Mouse (Mus musculus): ENCODE data around the gene Gp1bb. TPM values are rescaled to one million over a fixed set of nuclear protein-coding genes. Genes with fewer than 3 reads are reported as not detected.

Gp1bb gene
- total RNA-seq, 2 experiments from 2014 or later: 1.8 to 2.5 TPM

- DNase-seq (ENCODE audit: low spot score in 2 of 2): no peak
- intact Hi-C loops (cut with DNase I): no loop called here
Measured at GRCm38 (mm10) chr16:18586076-18586905, 35.9 kb downstream of the Gp1bb start.

- intact Hi-C loops (cut with DNase I): no loop called here
- DNase-seq (ENCODE audit: low spot score in 2 of 2): no peak
Measured at GRCm38 (mm10) chr16:18585676-18586075, 36.5 kb downstream of the Gp1bb start.

GRCm38 (mm10) chr16:18584901-18585510 lies 37.2 kb downstream of the Gp1bb start:
- no peak for DNase-seq (ENCODE audit: low spot score in 2 of 2)
- intact Hi-C loops (cut with DNase I): no loop called here

GRCm38 (mm10) chr16:18583673-18584357 lies 38.4 kb downstream of the Gp1bb start:
- DNase-seq (ENCODE audit: low spot score in 2 of 2): no peak

GRCm38 (mm10) chr16:18583169-18583568 lies 39.0 kb downstream of the Gp1bb start:
- intact Hi-C loops (cut with DNase I): no loop called here
- no peak for DNase-seq (ENCODE audit: low spot score in 2 of 2)

More at GRCm38 (mm10) chr16:18583673-18584357, 38.4 kb downstream of the Gp1bb start:
- intact Hi-C loops (cut with DNase I): no loop called here

GRCm38 (mm10) chr16:18582426-18583148 lies 39.6 kb downstream of the Gp1bb start:
- no peak for DNase-seq (ENCODE audit: low spot score in 2 of 2)
- intact Hi-C loops (cut with DNase I): no loop called here

- DNase-seq (ENCODE audit: low spot score in 2 of 2): no peak
Measured at GRCm38 (mm10) chr16:18581623-18582205, 40.5 kb downstream of the Gp1bb start.

GRCm38 (mm10) chr16:18581050-18581622 lies 41.1 kb downstream of the Gp1bb start:
- DNase-seq (ENCODE audit: low spot score in 2 of 2): no peak
- intact Hi-C loops (cut with DNase I): no loop called here

More at GRCm38 (mm10) chr16:18581623-18582205, 40.5 kb downstream of the Gp1bb start:
- intact Hi-C loops (cut with DNase I): no loop called here

- DNase-seq (ENCODE audit: low spot score in 2 of 2): no peak
- intact Hi-C loops (cut with DNase I): no loop called here
Measured at GRCm38 (mm10) chr16:18580389-18580788, 41.8 kb downstream of the Gp1bb start.

GRCm38 (mm10) chr16:18577599-18578160 lies 44.5 kb downstream of the Gp1bb start:
- intact Hi-C loops (cut with DNase I): no loop called here
- no peak for DNase-seq (ENCODE audit: low spot score in 2 of 2)

GRCm38 (mm10) chr16:18577071-18577470 lies 45.1 kb downstream of the Gp1bb start:
- no peak for DNase-seq (ENCODE audit: low spot score in 2 of 2)
- intact Hi-C loops (cut with DNase I): no loop called here

GRCm38 (mm10) chr16:18574196-18574595 lies 48.0 kb downstream of the Gp1bb start:
- no peak for DNase-seq (ENCODE audit: low spot score in 2 of 2)
- intact Hi-C loops (cut with DNase I): no loop called here

Other genes starting within 250 kb of the Gp1bb start
- gene Txnrd2, start 196.0 kb downstream of the Gp1bb start, total RNA-seq (2021): 10 to 100 TPM; 18.9 to 25.2 TPM
- gene Comt, start 195.6 kb downstream of the Gp1bb start, total RNA-seq (2021): 10 to 100 TPM; 74.2 to 80.8 TPM
- gene Gnb1l, start 123.7 kb downstream of the Gp1bb start, total RNA-seq (2021): 1 to 10 TPM; 5.4 to 6.3 TPM
- 1 to 10 TPM; 6.7 to 8.8 TPM for gene Rtl10, start 123.5 kb downstream of the Gp1bb start, total RNA-seq (2021)
- 1 to 10 TPM; 2.0 to 2.2 TPM for gene Tbx1, start 31.7 kb downstream of the Gp1bb start, total RNA-seq (2021)
- gene Gm49601, start 4.0 kb upstream of the Gp1bb start, total RNA-seq (2021): 100 to 1,000 TPM; 216 to 232 TPM
- 100 to 1,000 TPM; 866 to 932 TPM for gene Sept5, start 7.6 kb upstream of the Gp1bb start, total RNA-seq (2021)
- 10 to 100 TPM; 83.4 to 85.2 TPM for gene Cldn5, start 154.4 kb upstream of the Gp1bb start, total RNA-seq (2021)
- gene Ufd1, start 189.4 kb upstream of the Gp1bb start, total RNA-seq (2021): 10 to 100 TPM; 85.0 to 94.4 TPM
- 1 to 10 TPM; 2.7 to 3.1 TPM for gene Cdc45, start 189.6 kb upstream of the Gp1bb start, total RNA-seq (2021)
- gene 2510002D24Rik, start 214.2 kb upstream of the Gp1bb start, total RNA-seq (2021): 10 to 100 TPM; 22.1 to 26.4 TPM
- gene Gm28539, start 214.2 kb upstream of the Gp1bb start, total RNA-seq (2021): 1 to 10 TPM; 3.3 to 7.7 TPM

All from left cerebral cortex, postnatal 14 days (tissue).